In genomic region chr19:57523363-57523762, GRCm38 (mm10) we compare ENCODE assay signal across 7 mouse cellular contexts.
DNase-seq lines count a peak whose midpoint lies in the region; ATAC-seq and TF ChIP-seq lines count a peak whose summit lies in the region.

No protein-coding gene starts in this region.

- no peak overlapping the region for H3K4me3 ChIP-seq in kidney, postnatal 0 days (replicated peaks; ENCODE audit: low read depth, low read length)
- no peak overlapping the region for H3K4me3 ChIP-seq in kidney, embryonic 15.5 days (replicated peaks)

- H3K27ac ChIP-seq in kidney, postnatal 0 days = no peak overlapping the region
- no peak overlapping the region for H3K27ac ChIP-seq in kidney, embryonic 15.5 days

- H3K36me3 ChIP-seq in kidney, postnatal 0 days (ENCODE audit: insufficient read depth, low read length) = no peaks in the 10 kb centered on the region
- no peaks in the 10 kb centered on the region for H3K36me3 ChIP-seq in kidney, embryonic 15.5 days

- H3K27me3 ChIP-seq in kidney, postnatal 0 days (ENCODE audit: insufficient read depth, low read length) = no peaks in the 10 kb centered on the region
- no peaks in the 10 kb centered on the region for H3K27me3 ChIP-seq in kidney, embryonic 15.5 days

- ATAC-seq in kidney, postnatal 0 days (replicated peaks; ENCODE audit: low FRiP score, low read depth) = no peak
- no peak for ATAC-seq in kidney, embryonic 15.5 days (replicated peaks; ENCODE audit: low FRiP score)

- H3K4me2 ChIP-seq in kidney, postnatal 0 days (ENCODE audit: low read length) = no peak overlapping the region
- no peak overlapping the region for H3K4me2 ChIP-seq in kidney, embryonic 15.5 days

- DNase-seq in kidney, postnatal 0 days (ENCODE audit: low spot score) = peak; percentile 24
- DNase-seq in ES-CJ7 (ENCODE audit: low read depth, low spot score) (peak; percentile 19), R1 (ENCODE audit: low read depth, low spot score) (peak; percentile 37)
- peak; percentile 65 for DNase-seq in layer of hippocampus, adult 9-11 months
- no peak for DNase-seq in heart, postnatal 4 days
- no peak for DNase-seq in thymus, postnatal 25 days

- no peaks in the 10 kb centered on the region for H3K9me3 ChIP-seq in kidney, postnatal 0 days (replicated peaks; ENCODE audit: low read length)
- H3K9me3 ChIP-seq in kidney, embryonic 15.5 days (replicated peaks) = no peaks in the 10 kb centered on the region

- no peak for TF ChIP-seq CTCF in kidney, postnatal 0 days (IDR thresholded peaks at IDR 0.05; ENCODE audit: low read depth)

- WGBS in kidney, postnatal 0 days = 54% methylated on average over 17 of the region's 17 CpGs
- WGBS in kidney, embryonic 15.5 days = 60% methylated on average over 17 of the region's 17 CpGs

- no peak overlapping the region for H3K9ac ChIP-seq in kidney, postnatal 0 days (ENCODE audit: low read depth, low read length)
- H3K9ac ChIP-seq in kidney, embryonic 15.5 days = no peak overlapping the region

- H3K4me1 ChIP-seq in kidney, postnatal 0 days (replicated peaks; ENCODE audit: insufficient read depth, low read length) = no peaks in the 10 kb centered on the region
- H3K4me1 ChIP-seq in kidney, embryonic 15.5 days = peaks cover 8% of the 10 kb centered on the region; the same call in 1 of the 2 replicates

Comparison
In these comparisons a context has a peak if more than half of its experiments do, and no peak if none do; other contexts are left out.
1. DNase-seq: peak in kidney, postnatal 0 days (single experiment), ES-CJ7 (single experiment), R1 (single experiment) and layer of hippocampus, adult 9-11 months (single experiment); none in heart, postnatal 4 days (single experiment) and thymus, postnatal 25 days (single experiment).